Mouse (Mus musculus): ENCODE measurements around the gene Olfr792.
A peak's percentile ranks its signal among the peaks of the same experiment; 100 is the strongest.

Gene Olfr792

GRCm38 (mm10) chr10:129538862-129539261 is at the start of gene Olfr792:
Olfr792 (plus strand) TSS chr10:129539162.
- DNase-seq (ENCODE audit: low spot score in 2 of 2), result no peak

GRCm38 (mm10) chr10:129490101-129490500 is 48.9 kb upstream of the Olfr792 start:
- DNase-seq (ENCODE audit: low spot score in 2 of 2), result peak; percentile 18 to 46

GRCm38 (mm10) chr10:129498192-129498591 is 40.8 kb upstream of the Olfr792 start, which contains the start of gene Olfr790:
Olfr790 (plus strand) TSS chr10:129498492.
- no peak for DNase-seq (ENCODE audit: low spot score in 2 of 2)

- no peak for DNase-seq (ENCODE audit: low spot score in 2 of 2)
These were observed 17.5 kb upstream of the Olfr792 start, which contains the start of gene Olfr791 for GRCm38 (mm10) chr10:129521492-129521891. Olfr791 (plus strand) TSS chr10:129521792.

- peak; percentile 10 to 14 for DNase-seq (ENCODE audit: low spot score in 2 of 2)
These were observed 10.4 kb downstream of the Olfr792 start for GRCm38 (mm10) chr10:129549354-129549753.

- no peak for DNase-seq (ENCODE audit: low spot score in 2 of 2)
These were observed 28.4 kb downstream of the Olfr792 start, which contains the start of gene Olfr794 for GRCm38 (mm10) chr10:129567355-129567754. Olfr794 (plus strand) TSS chr10:129567655.

GRCm38 (mm10) chr10:129577066-129577465 is 38.1 kb downstream of the Olfr792 start:
- DNase-seq (ENCODE audit: low spot score in 2 of 2), result no peak
